Mouse (Mus musculus) kidney, adult 2 months (tissue): ENCODE results near the gene Sidt1.

Source experiments
- CTCF ChIP-seq: fragments of 200-500 bp; conservative IDR thresholded peaks from 2 replicates; pipeline ENCODE4 v1.5.1; 2011; ENCODE audit warnings: low read depth, mild to moderate bottlenecking, control low read depth, low read length, moderate library complexity, mixed read lengths; ENCODE audit not compliant: insufficient read depth, insufficient read length
- POLR2A ChIP-seq: fragments of 200-500 bp; IDR thresholded peaks from one replicate; pipeline ENCODE4 v1.6.1; 2011; ENCODE audit warnings: low read depth, low read length, control low read depth

DNA sequence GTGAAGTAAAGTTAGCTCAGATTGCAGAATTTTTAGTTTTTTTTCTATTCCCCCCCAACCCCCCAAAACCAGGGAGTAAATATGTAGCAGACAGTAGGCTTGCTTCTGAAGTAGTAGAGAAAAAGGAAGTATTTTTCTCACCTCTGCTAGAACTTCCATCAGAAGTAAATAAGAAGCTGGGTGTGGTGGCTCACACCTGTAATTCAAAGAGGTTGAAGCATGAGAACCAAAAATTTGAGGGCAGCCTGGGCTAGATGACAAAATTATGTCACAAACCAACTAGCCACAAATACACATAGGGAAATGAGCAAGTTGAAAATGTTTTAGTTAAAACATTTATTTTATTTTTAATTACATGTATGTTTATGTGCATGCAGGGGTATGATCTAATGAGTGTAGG lies 4.5 kb upstream of the Sidt1 start:
- no peak for TF ChIP-seq CTCF
- TF ChIP-seq POLR2A, result no peak
